Mouse (Mus musculus) liver, adult 2 months (tissue): ENCODE measurements around the gene L3hypdh.

Source experiments
- CTCF ChIP-seq: fragments of 200-500 bp; IDR thresholded peaks from 2 replicates; pipeline ENCODE4 v1.5.1; 2011; ENCODE audit warnings: low read depth, low read length, control low read depth
- POLR2A ChIP-seq: fragments of 200-500 bp; IDR thresholded peaks from 2 replicates; pipeline ENCODE4 v1.6.1; 2011; ENCODE audit warnings: low read length, control low read depth; ENCODE audit not compliant: insufficient read depth; ENCODE audit errors: extremely low read depth

DNA sequence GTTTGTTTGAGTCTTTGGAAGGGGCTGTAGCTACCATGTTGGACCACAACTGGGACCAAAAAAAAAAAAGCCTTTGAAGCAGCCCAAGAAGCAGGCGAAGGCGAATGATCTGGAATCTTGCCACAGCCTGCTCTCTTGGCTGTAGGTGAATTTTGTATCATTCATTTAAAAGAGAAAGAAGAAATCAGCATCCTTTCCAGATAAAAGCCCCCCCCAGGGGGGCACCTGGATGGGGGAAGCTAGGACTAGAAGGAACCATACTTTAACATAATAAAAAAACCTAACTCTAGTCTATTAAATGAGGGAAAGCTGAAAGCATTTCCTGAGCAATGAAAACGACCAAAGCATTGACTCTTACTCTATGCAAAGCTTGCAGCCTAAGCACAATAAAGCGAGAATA lies 34.4 kb downstream of the L3hypdh start:
- TF ChIP-seq CTCF, result no peak
- TF ChIP-seq POLR2A, result no peak
